Mouse (Mus musculus) megakaryocyte progenitor cell, adult 5-6 weeks (primary cell): Measurements from ENCODE around the gene Defb33. TPM values are rescaled to one million over a fixed set of nuclear protein-coding genes. Genes with fewer than 3 reads are reported as not detected.

Experiments used
- ATAC-seq: replicated peaks from 2 replicates; pipeline ENCODE4 v1.8.0; 2016; ENCODE audit warnings: mild to moderate bottlenecking, moderate TSS enrichment, inconsistent platforms; ENCODE audit not compliant: poor library complexity
- total RNA-seq, 2 experiments: library from RNA; stranded (forward) in 1 of 2; stranded (reverse) in 1 of 2; fragments of 157-497, 149-512 nt in 1 of 2; fragments of 200-1000 nt in 1 of 2; gene quantifications; 2 replicates each; pipeline versions ENCODE4 v1.2.3 to v1.2.4; 2015 to 2017

Defb33 gene
- total RNA-seq (2015) (not detected in 2 replicates), total RNA-seq (2017) (not detected in 2 replicates)

- no peak for ATAC-seq
Observed at GRCm38 (mm10) chr8:20892369-20892768, at the start of gene Defb33. TSS of gene Defb33 (plus strand) at chr8:20892669.

DNA sequence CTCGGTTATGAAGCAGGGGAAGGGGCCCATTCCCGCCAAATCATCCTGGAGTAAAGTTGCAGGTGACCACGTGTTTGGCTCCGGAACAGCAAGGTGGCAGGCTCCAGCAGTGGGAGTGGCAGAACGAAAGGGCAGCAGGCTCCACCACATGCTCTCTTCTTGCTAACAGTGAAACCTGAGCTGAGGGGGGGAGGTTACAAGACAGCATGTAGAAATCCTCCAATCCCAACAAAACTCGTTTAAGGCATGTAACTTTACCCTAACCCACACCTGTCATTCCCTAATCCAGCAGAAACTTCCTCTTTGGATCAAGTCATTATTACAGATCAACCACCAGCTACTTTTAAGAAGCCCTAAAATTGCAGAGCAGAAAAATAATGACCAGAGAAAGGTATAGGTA, 17.9 kb upstream of the Defb33 start:
- no peak for ATAC-seq

- no peak for ATAC-seq
Observed at GRCm38 (mm10) chr8:20902527-20902926, 10.1 kb downstream of the Defb33 start, which contains the start of gene Gm15056. TSS of gene Gm15056 (minus strand) at chr8:20902627.

- ATAC-seq: 0 out of 2 replicates have a peak, but pooled peaks have one; percentile 64
Observed at GRCm38 (mm10) chr8:20907119-20907518, 14.7 kb downstream of the Defb33 start.

GRCm38 (mm10) chr8:20908256-20908655, 15.8 kb downstream of the Defb33 start:
- ATAC-seq: peak; percentile 95

- ATAC-seq: peak; percentile 66; the same call in 1 of the 2 replicates
Observed at GRCm38 (mm10) chr8:20912288-20912687, 19.8 kb downstream of the Defb33 start.

DNA sequence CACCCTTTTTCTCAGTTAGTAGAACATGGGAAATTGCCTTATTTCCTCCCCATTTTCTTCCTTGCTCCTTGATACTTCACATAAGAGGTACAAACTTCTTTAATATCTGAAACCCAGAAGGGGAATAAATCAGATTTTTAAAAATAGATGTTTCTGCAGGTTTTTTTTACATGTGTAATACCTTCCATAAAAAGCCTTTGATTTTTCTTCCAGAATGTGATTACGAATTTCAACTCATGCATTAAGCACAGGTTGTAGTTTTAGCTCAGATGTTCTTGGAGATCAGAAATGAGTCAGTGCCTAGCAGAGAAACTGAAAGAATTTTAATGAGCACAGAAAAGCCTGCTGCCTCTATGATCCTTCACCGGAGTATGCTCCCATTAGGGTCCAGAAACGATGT, 29.5 kb downstream of the Defb33 start, which contains the start of gene Gm6040:
Gene Gm6040, minus strand, starts transcription at position 101 of the 400 bp plus-strand sequence.
- ATAC-seq: no peak

DNA sequence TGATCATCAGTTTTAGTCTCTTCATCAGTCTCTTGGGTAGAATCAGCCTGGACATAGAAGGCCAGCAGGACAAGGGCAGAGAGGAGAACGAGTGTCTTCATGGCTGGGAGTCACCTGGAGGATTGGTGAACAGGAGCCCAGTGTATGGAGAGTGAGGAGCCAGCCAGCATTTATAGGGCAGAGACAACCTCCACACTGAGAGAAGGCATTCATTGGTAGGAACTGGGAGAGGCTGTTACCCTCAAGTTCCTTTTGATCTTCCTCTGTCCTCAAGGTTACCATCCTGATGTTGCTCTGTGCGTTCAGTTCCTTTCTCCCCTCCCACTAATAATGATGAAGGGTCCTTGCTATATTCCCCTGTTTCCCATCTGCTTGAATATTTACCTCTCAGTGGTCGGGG, 52.1 kb downstream of the Defb33 start, which contains the start of gene AY761185:
Gene AY761185, minus strand, starts transcription at position 101 of the 400 bp plus-strand sequence.
- no peak for ATAC-seq

Other genes with a start within 250 kb of the Defb33 start
- gene Gm15056, start 10.0 kb downstream of the Defb33 start, total RNA-seq (2015): not detected in 2 replicates
- gene Gm15056, start 10.0 kb downstream of the Defb33 start, total RNA-seq (2017): not detected in 2 replicates
- not detected in 2 replicates for gene Gm6040, start 29.4 kb downstream of the Defb33 start, total RNA-seq (2015)
- not detected in 2 replicates for gene Gm6040, start 29.4 kb downstream of the Defb33 start, total RNA-seq (2017)
- gene AY761185, start 52.0 kb downstream of the Defb33 start, total RNA-seq (2015): not detected in 2 replicates
- not detected in 2 replicates for gene AY761185, start 52.0 kb downstream of the Defb33 start, total RNA-seq (2017)
- not detected in 2 replicates for gene Defa21, start 132.9 kb downstream of the Defb33 start, total RNA-seq (2015)
- gene Defa21, start 132.9 kb downstream of the Defb33 start, total RNA-seq (2017): not detected in 2 replicates
- gene Defa23, start 162.4 kb downstream of the Defb33 start, total RNA-seq (2015): not detected in 2 replicates
- gene Defa23, start 162.4 kb downstream of the Defb33 start, total RNA-seq (2017): not detected in 2 replicates
- not detected in 2 replicates for gene Defa35, start 172.4 kb downstream of the Defb33 start, total RNA-seq (2015)
- not detected in 2 replicates for gene Defa35, start 172.4 kb downstream of the Defb33 start, total RNA-seq (2017)
- not detected in 2 replicates for gene Defa25, start 191.8 kb downstream of the Defb33 start, total RNA-seq (2015)
- gene Defa25, start 191.8 kb downstream of the Defb33 start, total RNA-seq (2017): not detected in 2 replicates
- not detected in 2 replicates for gene Gm14851, start 203.4 kb downstream of the Defb33 start, total RNA-seq (2015)
- not detected in 2 replicates for gene Gm14851, start 203.4 kb downstream of the Defb33 start, total RNA-seq (2017)
- gene Defa30, start 242.0 kb downstream of the Defb33 start, total RNA-seq (2015): not detected in 2 replicates
- not detected in 2 replicates for gene Defa30, start 242.0 kb downstream of the Defb33 start, total RNA-seq (2017)